Mouse (Mus musculus): ENCODE data around the gene Tex36.
A peak's percentile ranks its signal among the peaks of the same experiment; 100 is the strongest.

Gene Tex36

DNA sequence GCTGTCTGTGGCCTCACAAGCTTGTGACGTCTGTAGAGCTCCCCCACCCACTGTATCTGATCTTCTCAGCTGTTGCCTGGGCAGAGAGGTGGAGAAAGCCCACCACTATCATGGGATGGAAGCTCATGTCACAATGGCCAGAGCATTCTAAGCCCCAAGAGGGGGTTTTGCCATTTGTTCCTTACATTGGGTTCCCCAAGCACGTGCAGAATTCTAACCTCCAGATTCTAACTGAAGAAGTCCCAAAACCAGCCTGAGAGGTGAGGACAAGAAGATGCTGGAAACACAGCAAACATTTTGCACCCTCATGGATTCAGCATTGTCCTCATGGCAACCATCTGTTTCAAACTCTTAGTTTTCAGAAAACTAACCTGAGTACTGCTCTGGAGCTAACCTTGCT is at the start of gene Tex36:
Gene Tex36 (minus strand): TSS at position 101 of the 400 bp plus-strand sequence.
- DNase-seq (ENCODE audit: extremely low spot score, low spot score): no peak

DNA sequence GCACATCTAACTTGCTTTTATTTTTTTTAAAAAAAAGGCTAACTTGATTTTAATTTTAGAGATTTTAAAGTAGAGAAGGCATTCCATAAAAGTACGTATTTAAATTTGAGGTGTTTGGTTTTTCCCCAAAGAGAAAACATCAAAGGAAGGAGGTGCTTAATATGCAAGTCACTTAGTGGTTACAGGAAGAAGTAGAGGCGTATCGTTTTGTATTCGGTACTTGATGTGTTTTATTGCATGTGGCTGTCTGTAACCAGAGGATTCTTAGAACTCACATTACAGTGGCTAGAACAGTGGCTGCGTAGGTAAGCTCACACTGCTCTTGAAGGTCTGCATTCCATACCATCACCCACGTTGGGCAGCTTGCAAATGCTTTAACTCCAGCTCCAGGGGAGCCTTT is 43.8 kb upstream of the Tex36 start:
- no peak for DNase-seq (ENCODE audit: extremely low spot score, low spot score)

DNA sequence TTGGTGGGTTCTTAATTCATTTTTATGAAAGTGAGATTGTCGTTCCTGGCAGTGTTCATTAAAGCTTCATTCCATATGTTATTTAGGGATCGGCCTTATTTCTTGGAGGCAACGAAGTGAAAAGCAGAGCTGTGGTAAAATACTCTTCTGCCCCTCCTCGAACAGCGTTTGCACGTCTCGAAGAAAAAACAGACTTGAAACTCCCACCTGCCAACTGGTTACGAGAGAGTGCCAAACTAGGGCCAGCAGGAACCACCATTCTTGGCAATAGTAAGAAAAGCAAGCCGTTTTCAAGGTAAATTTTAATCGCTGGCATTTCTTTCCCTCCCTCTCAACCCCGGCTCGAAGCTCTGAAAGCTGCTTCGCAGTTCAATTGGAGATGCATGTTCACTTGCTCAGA is 36.9 kb upstream of the Tex36 start:
- no peak for DNase-seq (ENCODE audit: extremely low spot score, low spot score)

DNA sequence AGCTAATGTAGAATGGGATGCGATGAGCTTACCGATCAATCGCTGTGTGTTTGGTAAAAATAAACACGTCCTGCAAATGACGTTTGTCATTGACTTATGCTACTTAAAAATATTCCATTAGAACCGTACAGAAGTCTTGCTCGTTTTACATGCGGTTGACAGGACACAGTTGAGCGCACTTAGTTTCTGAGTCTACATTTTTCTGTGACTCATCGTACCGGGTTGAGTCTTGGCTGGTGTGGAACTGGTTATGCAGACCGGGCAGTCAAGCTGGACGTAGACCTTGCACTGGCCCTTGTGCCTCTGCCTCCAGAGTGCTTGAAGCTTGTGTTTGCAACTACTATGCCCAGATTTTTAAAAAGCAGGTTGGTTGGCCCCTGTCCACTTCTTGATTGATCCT is 36.3 kb upstream of the Tex36 start:
- DNase-seq (ENCODE audit: extremely low spot score, low spot score): no peak

DNA sequence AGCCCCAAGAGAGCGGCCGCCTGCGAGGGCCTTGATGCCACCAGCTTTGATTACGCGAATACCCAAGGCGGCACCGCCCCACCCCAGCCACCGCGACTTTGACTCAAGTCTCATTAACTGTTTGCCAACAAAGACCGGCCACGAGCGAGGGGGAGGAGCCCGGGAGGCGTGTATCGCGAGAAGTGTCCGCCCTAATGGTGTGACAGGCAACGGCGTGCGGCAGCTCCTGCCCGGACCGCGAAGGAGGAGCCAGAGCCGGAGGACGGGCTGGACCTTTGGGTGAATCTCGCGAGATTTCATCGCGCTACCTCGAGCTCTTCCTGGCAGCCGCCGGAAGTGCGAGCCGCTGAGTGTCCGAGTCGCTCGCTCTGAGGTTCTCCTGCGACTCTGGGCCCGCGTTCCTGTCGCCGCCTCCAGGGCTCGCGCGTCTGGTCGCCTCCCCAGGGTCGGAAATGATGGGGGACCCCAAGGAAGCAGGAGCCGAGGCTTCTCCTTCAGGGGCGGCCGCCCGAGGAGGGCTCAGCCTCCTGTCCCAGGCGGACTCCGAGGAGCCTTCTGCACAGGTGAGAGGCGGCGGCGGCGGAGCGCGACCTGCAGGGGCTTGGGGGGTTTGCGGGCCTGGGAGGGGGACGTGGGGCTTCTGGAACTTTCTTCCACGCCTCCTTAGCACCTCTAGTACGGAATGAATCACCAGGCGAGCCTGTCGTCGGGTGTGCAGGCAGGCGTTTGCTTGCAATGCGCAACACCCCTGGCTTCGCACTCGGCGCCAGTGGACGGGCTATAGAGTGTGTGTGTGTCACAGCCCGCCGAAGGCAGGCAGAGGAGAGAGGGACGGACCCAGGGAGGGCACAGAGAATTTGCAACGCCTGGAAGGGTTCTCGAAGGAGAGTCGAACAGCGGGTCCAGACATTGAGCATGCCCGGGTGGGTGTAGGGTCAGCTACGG is 35.7 kb upstream of the Tex36 start, which contains the start of gene Edrf1:
Gene Edrf1 (plus strand): TSS at position 183 of the 945 bp plus-strand sequence.
- DNase-seq (ENCODE audit: extremely low spot score, low spot score): peak; percentile 99

DNA sequence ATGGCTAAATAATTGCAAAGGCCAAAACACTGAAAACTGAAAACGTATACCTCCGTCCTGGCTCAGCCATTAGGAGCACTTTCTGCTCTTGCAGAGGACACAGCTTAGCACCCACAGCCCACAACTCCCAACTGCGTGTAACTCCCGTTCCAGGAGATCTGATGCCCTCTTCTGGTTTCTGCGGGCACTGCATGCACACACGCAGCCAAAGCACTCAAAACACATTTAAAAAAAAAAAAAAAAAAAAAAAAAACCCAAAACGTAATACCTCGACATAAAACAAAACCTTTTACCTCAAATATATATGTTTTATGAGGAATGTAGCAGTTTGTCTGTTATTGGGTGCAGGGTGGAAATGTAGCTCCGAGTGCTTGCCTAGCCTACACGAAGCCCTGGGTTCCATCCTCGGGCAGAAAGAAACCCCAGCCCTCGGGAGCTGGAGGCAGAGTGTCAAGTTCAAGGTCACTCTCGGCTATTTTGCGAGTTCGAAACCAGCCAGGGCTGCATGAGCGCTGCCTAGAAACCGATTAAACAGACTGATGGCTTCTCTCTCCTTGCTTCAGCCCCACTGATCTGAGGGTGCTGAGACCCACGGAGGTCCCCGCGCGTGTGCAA is 34.9 kb upstream of the Tex36 start:
- DNase-seq (ENCODE audit: extremely low spot score, low spot score): peak; percentile 88

DNA sequence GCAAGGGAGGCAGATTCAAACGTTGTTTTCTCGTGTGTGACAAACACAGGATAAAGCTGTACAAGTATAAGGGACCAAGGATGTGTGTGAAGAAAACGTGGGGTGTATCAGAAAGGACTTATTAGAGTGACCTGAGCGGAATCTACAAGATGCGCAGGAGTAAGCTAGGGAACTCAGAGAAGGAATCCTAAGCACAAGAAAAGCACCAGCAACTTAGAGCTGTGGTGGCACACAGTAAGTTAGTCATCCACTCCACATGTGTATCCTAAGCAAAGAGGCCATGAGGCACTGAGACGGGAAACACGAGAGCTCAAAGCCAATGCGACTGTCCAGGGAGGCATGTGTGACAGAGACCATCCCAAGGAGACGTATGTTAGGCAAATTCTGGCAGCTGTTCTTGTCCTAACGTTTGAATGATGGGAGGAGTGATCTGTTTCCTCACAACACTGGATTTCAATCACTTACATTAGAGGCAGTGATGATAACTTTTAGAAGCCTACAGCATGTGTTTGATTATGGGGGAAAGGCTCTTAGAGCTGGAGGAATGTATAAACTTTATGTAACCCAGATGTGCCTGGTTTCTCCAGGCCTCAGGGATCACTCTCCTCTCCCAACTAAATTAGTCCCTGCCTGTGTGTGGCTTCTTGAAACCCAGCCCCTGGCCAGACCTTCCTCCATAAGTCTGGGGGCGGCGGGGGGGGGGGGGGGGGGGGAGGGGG is 33.1 kb upstream of the Tex36 start:
- peak; percentile 22 for DNase-seq (ENCODE audit: extremely low spot score, low spot score)

DNA sequence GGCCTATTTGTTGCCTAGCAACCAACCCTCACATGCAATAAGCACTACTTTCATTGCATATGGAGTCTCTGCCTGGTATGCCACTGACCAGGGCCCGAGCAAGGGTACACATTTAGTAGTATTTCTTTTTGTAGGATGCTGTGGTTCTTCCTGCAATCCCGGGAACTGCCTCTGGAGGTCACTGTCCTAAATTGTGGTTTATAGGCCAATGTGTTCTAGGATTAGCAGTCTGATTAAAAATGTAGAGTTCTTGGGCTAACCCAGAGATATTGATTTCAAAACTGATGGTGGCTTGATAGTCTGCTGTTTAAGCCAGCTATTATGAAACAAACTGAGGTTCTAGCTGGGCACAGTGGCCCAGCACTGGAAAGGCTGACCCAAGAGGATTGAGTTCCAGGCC is 30.5 kb upstream of the Tex36 start:
- peak; percentile 65 for DNase-seq (ENCODE audit: extremely low spot score, low spot score)

DNA sequence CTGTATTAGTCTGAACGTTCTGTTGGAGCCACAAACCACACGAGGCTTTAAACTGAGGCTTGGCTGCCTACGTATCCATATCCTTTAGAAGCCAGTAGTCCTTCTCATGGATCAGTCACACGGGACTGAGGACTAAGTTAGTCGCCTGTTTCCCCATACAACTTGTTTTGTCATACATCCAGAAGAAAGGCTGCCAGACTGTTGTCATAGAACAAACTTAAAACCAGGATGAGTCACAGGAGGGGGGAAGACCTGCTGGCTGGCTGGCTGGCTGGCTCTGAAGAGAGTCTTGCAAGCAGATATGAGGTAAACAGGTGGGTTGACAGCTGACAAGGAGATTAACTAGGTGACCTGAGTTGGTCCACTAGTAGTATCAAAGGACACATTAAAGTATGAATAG is 28.9 kb upstream of the Tex36 start:
- DNase-seq (ENCODE audit: extremely low spot score, low spot score): no peak

DNA sequence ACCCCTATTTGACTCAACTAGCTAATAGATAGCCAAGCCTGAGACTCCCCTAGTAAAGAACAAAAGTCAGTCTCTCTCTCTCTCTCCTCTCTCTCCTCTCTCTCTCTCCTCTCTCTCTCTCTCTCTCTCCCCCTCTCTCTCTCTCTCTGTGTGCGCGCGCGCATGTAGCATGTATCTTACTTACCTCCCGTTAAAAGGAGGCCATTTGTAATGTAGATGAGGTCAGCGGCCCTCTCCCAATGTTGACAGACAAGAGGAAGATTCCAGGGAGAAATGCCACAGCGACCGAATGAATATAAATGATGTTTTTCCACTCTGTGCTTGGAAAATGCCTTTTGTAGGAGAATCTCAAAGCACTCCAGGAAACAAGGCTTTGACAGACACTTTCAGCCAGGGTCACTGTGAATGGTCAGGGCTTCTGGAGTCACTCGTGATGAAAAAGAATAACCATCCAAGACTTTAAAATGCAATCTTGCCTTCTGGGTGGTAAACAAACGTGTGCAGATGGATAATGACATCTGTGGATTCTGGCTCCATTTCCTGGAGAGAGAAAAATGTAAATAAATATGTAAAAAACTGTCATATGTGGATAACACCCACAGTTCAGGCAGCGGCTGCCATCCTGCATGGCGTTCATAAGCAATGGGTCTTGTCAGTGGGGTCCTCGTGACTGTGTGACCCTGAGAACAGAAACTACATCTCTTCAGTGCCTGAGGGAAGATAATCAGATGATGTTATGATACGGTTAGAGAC is 25.4 kb upstream of the Tex36 start:
- DNase-seq (ENCODE audit: extremely low spot score, low spot score): no peak

DNA sequence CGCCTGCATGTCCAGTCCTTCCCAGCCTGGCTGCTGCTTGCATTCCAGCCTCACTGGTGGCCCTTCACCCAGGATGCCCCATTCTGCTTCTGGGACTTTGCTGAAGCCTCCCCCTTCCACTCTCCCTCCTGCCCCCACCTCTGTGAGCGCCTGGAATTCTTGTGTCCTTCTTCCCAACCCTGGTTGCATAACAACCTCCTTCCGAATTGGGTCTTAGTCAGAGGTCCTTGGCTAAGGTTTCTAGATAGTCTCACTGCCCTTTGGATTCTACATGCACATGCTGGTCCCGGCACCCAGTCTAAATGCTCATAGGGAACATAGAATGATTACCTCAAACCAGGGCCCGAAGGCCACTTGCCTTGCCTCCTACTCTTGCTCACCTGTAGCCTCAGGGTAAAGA is 21.3 kb upstream of the Tex36 start:
- DNase-seq (ENCODE audit: extremely low spot score, low spot score): no peak

DNA sequence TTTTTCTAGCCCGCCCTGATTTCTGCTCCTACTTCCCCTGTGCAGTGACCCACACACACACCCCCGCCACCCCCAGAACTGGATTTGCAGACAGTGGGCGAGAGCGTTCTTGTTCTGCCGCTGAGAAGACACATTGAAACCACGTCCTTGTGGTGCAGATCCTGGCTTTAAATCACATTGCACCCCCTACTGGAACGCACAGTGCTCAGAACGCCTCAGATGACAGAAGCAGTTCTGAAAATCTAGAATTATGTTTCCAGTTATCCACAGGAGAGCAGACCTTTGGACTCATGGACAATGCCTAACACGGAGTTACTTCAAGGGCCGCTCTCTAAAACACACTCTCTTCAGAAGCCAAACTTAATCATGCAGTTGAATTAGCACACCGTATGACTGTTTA is 18.8 kb upstream of the Tex36 start:
- no peak for DNase-seq (ENCODE audit: extremely low spot score, low spot score)

DNA sequence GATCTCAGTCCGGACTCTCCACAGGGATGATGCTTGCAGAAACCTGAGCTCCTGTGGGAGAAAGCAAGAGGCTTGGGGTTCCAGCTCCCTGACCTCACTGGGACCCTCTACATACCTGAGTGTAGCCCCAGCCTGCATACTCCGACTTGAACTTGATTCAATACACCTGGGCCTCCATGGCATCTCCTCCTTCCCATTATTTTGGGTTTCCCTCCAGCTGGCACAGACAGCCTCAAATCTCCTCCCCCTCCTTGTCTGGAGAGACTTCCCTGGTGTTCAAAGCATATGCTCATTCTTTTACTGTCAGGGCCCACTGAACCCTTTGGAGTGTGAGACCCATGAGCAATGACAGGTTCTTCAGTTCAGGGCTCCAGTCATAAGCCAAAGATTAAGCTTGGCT is 11.0 kb upstream of the Tex36 start:
- DNase-seq (ENCODE audit: extremely low spot score, low spot score): no peak

DNA sequence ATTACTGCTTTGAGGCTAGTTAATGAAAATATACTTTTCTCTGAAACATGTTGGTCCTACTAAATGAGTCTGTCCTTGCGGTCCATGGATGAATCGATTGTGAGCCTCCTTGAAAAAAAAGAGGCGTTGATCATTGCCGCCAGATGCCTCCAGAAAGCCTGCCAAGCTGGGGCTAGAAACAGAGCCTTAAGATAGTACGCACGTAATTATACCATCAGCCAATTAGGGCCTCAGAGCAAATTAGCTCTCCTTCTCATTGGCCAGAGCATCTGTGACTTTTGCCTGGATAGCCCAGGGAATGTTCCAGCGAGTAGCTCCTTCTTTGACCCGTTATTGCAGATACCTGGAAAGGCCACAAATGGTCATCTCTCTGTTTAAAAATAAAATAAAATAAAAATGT is 7.6 kb upstream of the Tex36 start:
- DNase-seq (ENCODE audit: extremely low spot score, low spot score): no peak

DNA sequence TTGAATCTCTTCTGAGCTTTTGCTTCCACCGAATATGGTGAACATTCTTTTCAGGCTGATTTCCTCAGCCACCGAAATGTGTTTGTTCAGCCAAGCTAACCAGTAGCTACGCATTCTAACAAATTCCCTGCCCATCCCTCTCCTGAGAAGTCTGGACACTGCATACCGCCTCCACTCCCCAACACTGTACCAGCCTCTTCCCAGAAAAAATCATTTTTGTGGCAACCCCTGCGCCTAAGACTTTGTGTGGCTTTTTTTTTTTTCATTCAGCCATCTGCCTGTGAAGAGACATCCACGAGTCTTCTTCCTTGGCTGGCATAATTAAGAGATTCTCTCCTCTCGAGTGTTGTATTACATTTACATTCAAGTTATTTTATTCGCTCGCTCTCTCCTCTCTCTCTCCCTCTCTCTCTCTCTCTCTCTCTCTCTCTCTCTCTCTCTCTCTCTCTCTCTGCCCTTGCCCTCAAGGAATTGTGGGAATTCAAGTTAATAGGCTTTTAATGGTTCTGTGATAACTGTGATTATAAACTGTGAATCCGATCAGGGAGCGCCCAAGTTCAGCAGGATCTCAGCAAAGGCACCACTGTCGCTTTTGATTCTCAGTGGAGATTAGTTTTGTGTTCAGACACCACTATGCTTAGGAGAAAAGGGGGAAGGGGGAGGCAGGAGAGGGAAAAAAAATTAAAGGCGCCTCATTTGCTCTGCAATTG is 6.8 kb upstream of the Tex36 start:
- no peak for DNase-seq (ENCODE audit: extremely low spot score, low spot score)

DNA sequence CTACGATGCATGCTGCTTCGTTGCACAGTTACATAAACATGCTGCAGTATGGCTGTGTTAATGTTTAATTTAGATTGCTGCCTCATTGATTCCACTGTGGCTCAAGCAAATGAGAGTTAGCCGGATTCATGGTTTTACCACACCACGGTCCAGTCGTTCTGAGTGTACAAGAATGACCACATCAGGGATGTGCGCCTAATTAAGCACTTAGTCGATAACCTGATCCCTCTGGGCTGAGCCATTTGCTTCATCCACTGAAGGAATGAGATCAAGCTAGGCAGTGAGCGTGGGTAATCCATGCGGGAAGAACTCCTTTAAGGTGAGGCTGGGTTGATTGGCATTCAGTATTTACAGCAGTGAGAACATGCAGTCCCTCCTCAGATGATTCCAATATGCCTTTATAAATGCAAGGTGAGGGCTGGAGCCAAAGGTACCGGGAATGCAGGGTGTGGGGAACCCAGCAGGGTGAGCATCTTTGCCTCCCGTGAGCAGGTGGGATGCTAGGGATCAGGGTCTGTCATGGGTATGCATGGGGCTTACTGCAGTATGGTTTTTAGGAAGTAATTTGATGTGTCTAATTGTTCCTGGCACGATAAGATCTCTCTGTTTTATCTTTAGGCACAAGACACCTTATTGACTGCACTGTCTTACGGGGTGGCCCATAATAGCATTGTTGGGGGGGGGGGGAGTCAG is 6.1 kb upstream of the Tex36 start:
- no peak for DNase-seq (ENCODE audit: extremely low spot score, low spot score)

DNA sequence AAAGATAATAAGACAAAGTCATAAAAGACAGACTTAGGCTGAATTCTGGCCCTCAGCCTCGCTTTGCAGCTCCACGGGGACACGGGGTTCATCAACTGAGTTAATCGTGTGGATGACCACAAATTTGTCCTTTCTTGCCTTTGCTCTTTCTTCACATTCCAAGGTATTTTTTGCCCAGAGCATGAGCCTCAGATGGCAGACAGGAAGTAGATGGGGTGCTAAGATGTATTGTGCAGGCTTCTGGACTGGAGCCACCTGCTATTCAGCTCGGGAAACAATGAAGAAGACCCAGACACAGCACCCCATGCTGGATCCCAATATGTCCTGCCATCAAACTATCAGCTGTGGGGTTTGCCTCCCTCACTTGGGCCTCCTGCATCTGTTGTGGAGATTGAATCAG is 5.4 kb upstream of the Tex36 start:
- DNase-seq (ENCODE audit: extremely low spot score, low spot score): no peak

DNA sequence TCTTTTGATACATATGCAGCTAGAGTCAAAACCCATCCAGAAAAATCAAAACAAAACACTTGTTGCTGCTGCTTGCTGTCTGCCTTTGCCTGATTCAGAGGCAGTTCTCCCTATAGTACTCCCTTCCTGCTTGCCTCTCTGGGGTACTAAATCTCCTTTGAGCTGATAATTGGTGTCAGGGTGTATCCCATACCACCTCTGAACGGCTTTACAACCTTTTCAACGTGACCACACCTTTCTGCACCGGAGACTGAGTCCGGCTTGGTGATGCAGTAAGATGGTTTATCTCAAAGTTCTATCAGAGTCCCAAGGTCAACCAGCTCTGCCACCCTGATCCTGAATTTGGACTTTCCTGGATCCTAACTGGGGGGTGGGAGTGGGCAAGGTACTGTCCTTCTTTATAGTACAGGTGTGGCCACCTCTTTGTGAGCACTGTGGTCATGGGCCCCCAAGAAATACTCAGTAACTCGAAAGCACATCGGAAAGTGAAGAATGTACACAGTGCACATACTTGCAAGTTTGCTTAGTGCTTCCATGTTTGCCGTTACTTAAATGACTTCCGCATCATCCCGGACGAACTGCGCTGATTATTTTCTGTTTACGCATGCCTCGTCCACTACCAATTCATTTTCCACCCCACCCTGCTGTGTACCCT is 2.6 kb upstream of the Tex36 start:
- DNase-seq (ENCODE audit: extremely low spot score, low spot score): no peak

DNA sequence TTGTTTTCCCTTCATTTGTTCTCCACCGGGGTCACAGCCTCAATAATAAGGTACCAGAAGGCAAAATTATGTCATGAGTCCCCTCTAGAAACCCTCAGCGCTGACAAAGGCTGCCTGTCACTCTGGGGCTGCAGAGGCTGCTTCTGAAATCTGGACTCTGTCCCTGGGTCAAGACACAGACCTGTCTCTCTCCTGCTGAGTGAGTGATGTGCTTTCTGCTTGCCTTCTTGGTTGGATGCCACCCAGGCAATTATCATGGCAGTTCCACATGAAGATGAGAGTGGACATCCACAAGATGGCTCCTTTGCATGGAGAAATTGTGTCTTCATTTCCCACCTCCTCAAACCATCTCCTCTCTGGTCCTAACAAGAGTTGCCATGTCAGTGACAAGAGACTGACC is 1.2 kb upstream of the Tex36 start:
- DNase-seq (ENCODE audit: extremely low spot score, low spot score): no peak

DNA sequence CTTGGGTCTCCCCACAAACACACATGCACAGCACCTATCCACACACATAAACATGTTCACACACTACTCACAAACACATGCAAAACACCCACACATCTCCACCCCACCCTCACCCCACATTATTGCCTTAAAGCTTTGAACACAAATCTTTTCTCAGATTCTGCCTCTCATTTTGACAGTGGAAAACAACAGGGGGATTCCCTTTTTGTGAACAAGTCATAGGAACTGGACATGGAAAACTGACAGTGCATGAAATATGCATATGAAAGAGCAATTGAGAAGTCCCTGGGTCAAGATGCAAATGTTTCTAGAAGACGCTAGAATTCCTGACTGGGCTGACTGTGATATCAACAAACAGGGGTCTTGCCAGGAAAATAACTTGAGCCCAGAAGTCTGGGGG is 1.4 kb downstream of the Tex36 start:
- DNase-seq (ENCODE audit: extremely low spot score, low spot score): no peak
